Mouse (Mus musculus) ES-E14 (cell line): ENCODE data around the gene Sorcs2.

ENCODE experiments used
- CHD2 ChIP-seq: IDR thresholded peaks from 2 replicates; pipeline ENCODE4 v1.6.1; 2014; ENCODE audit warnings: mild to moderate bottlenecking, low read depth, low read length, inconsistent platforms
- HCFC1 ChIP-seq: IDR thresholded peaks from 2 replicates; pipeline ENCODE4 v1.6.1; 2012; ENCODE audit warnings: low read length, inconsistent platforms, borderline replicate concordance; ENCODE audit not compliant: insufficient read depth
- ZC3H11A ChIP-seq: IDR thresholded peaks from 2 replicates; pipeline ENCODE4 v1.6.1; 2012; ENCODE audit warnings: low read depth, mild to moderate bottlenecking, inconsistent platforms, low read length, borderline replicate concordance

GRCm38 (mm10) chr5:36108339-36108887, 289.5 kb downstream of the Sorcs2 start:
- TF ChIP-seq ZC3H11A (no peak), CHD2 (no peak), HCFC1 (no peak)
